Mouse (Mus musculus) 3T3-L1 (cell line): ENCODE results near the gene Pbx2.

Source experiments
- DNase-seq: peaks from one replicate; pipeline ENCODE4 v3.0.0-alpha.2; 2015; ENCODE audit warnings: low read depth, low spot score

The Pbx2 gene

GRCm38 (mm10) chr17:34603375-34604060, 12.5 kb downstream of the Pbx2 start, which contains the start of gene Rnf5:
Gene Rnf5 (minus strand): TSS chr17:34603690.
- peak; percentile 100 for DNase-seq

GRCm38 (mm10) chr17:34604061-34604508, 13.0 kb downstream of the Pbx2 start, which contains the start of gene Agpat1:
Gene Agpat1 (plus strand): TSS chr17:34604262.
- peak; percentile 99 for DNase-seq

- DNase-seq: peak; percentile 49
These were observed 13.6 kb downstream of the Pbx2 start for GRCm38 (mm10) chr17:34604511-34605237.

GRCm38 (mm10) chr17:34605609-34606008, 14.5 kb downstream of the Pbx2 start:
- peak; percentile 93 for DNase-seq

- DNase-seq: peak; percentile 49
These were observed 15.3 kb downstream of the Pbx2 start for GRCm38 (mm10) chr17:34606186-34607039.

- DNase-seq: no peak
These were observed 16.9 kb downstream of the Pbx2 start for GRCm38 (mm10) chr17:34607997-34608396.

- DNase-seq: no peak
These were observed 20.0 kb downstream of the Pbx2 start for GRCm38 (mm10) chr17:34611050-34611449.

- no peak for DNase-seq
These were observed 22.1 kb downstream of the Pbx2 start for GRCm38 (mm10) chr17:34613054-34613645.

- no peak for DNase-seq
These were observed 22.8 kb downstream of the Pbx2 start for GRCm38 (mm10) chr17:34613830-34614229.

GRCm38 (mm10) chr17:34615871-34616270, 24.8 kb downstream of the Pbx2 start, which contains the start of gene Egfl8:
Gene Egfl8 (minus strand): TSS chr17:34615971.
- DNase-seq: no peak

GRCm38 (mm10) chr17:34618999-34619398, 27.9 kb downstream of the Pbx2 start:
- peak; percentile 86 for DNase-seq

- DNase-seq: no peak
These were observed 29.9 kb downstream of the Pbx2 start for GRCm38 (mm10) chr17:34621006-34621405.

GRCm38 (mm10) chr17:34623161-34623560, 32.1 kb downstream of the Pbx2 start:
- no peak for DNase-seq

- DNase-seq: no peak
These were observed 33.9 kb downstream of the Pbx2 start for GRCm38 (mm10) chr17:34624981-34625380.

- no peak for DNase-seq
These were observed 35.2 kb downstream of the Pbx2 start for GRCm38 (mm10) chr17:34626062-34626772.

GRCm38 (mm10) chr17:34626773-34627092, 35.7 kb downstream of the Pbx2 start:
- peak; percentile 72 for DNase-seq

- peak; percentile 91 for DNase-seq
These were observed 36.3 kb downstream of the Pbx2 start for GRCm38 (mm10) chr17:34627093-34627942.

GRCm38 (mm10) chr17:34627943-34628643, 37.0 kb downstream of the Pbx2 start, which contains the start of gene Ppt2:
Gene Ppt2 (minus strand): TSS chr17:34628510.
- DNase-seq: peak; percentile 45

- no peak for DNase-seq
These were observed 37.5 kb downstream of the Pbx2 start for GRCm38 (mm10) chr17:34628644-34628967.
